Mouse (Mus musculus) forebrain, embryonic 10.5 days (tissue): ENCODE measurements around the gene Padi1. TPM values are rescaled to one million over a fixed set of nuclear protein-coding genes. Genes with fewer than 3 reads are reported as not detected.

ENCODE experiments used
- DNase-seq: peaks from one replicate; pipeline ENCODE4 v3.0.0-alpha.2; 2017; ENCODE audit warnings: low spot score; ENCODE audit errors: extremely low spot score
- H3K27ac ChIP-seq: fragments of 300-500 bp; sonication (generic); 2 replicates; pipeline ENCODE4 v1.5.1; 2016; ENCODE audit warnings: mild to moderate bottlenecking
- H3K27me3 ChIP-seq: fragments of 300-500 bp; sonication (generic); 2 replicates; pipeline ENCODE4 v1.6.1; 2016; ENCODE audit warnings: mild to moderate bottlenecking; ENCODE audit not compliant: poor library complexity, severe bottlenecking
- H3K36me3 ChIP-seq: fragments of 300-500 bp; sonication (generic); replicated peaks from 2 replicates; pipeline ENCODE4 v1.6.1; 2016; ENCODE audit warnings: mild to moderate bottlenecking, moderate library complexity
- H3K4me1 ChIP-seq: fragments of 300-500 bp; sonication (generic); 2 replicates; pipeline ENCODE4 v1.6.1; 2016
- H3K4me3 ChIP-seq: fragments of 300-500 bp; sonication (generic); 2 replicates; pipeline ENCODE4 v1.5.1; 2016; ENCODE audit warnings: mild to moderate bottlenecking, moderate library complexity
- H3K9me3 ChIP-seq: fragments of 300-500 bp; sonication (generic); 2 replicates; pipeline ENCODE4 v1.6.1; 2016; ENCODE audit warnings: mild to moderate bottlenecking, moderate library complexity
- WGBS: fragments of 180-500 bp; shearing (Covaris S2); methylation state at CpG from one replicate; pipeline ENCODE4 v1.1.7; 2016; 5-methylcytosine and 5-hydroxymethylcytosine counted together
- polyA plus RNA-seq: library from polyadenylated mRNA; unstranded; fragments of >200 nt; fragmentation: Nextera tagmentation; extraction: Ambion mirVana; gene quantifications from 2 replicates; pipeline ENCODE4 v1.2.1, GENCODE M21; 2016

The Padi1 gene
- polyA plus RNA-seq, 1 experiment from 2014 or later, result 0.06 TPM

DNA sequence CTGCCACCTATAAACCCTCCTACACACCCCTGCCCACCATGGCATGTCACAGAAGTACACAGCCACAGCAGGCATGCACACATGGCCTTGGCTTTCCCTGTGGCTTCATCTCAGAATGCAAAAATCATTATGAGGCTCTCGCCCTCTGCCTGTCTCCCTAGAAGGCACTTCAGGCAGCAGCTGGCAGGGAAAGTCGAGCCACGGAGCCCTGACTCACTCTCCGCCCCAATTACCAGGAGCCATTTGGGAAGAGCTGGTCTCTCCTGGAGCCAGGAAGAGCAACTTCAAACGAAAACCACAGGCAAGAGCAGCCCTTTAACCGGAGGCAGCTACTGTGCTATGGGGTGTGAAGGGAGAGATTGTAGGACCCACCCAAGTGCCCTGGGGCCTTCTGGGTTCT is 31.1 kb upstream of the Padi1 start:
- H3K27ac ChIP-seq, result no peak overlapping the region
- H3K27me3 ChIP-seq, result no peaks in the 10 kb centered on the region
- peaks cover 13% of the 10 kb centered on the region for H3K9me3 ChIP-seq
- WGBS, result 84% methylated on average over 6 of the region's 6 CpGs
- no peak overlapping the region for H3K4me3 ChIP-seq
- H3K4me1 ChIP-seq, result peaks cover 14% of the 10 kb centered on the region
- no peak for DNase-seq
- no peaks in the 10 kb centered on the region for H3K36me3 ChIP-seq

DNA sequence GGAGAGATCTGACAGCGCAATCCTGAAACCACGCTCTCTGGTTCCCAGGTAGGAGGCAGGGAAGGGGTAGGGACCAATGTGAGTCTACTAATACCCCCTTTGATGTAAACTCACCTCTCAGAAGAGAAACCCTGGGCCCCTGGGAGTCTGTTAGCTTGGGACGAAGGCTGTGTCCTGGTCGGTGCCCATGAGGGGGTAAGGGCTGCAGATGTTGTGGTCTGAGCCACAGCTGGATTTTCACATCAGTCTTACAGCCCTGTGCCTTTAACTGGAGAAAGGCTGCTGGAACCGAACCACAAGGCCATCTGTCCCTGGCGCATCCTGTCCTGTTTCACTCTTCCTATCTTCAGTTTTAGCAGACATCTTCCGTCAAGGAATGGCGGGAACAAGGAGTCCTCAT is 30.6 kb upstream of the Padi1 start:
- Histone ChIP-seq H3K36me3 (no peaks in the 10 kb centered on the region), H3K4me1 (peaks cover 14% of the 10 kb centered on the region), H3K27ac (no peak overlapping the region), H3K27me3 (no peaks in the 10 kb centered on the region), H3K4me3 (no peak overlapping the region), H3K9me3 (peaks cover 12% of the 10 kb centered on the region)
- DNase-seq, result no peak
- WGBS, result 90% methylated on average over 8 of the region's 8 CpGs

DNA sequence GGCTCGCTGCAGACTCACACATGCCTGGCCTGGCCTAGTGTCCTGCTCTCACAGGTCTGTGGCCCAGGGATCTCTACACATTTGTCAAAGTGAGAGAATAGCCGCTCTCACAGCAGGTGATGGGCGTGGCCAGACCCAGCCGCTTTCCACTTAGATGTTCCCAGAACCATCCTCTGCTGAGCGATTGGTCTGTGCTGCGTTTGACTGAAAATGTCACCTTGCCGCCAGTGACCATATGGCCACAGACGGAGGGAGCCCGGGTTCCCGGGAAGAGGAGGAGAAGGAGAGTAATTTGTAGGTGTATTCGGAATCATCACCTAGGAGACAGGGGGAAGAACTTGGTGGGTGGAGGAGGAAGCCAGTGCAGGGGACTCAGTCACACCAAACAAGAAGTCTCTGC is 27.4 kb upstream of the Padi1 start:
- H3K27me3 ChIP-seq, result peaks cover 19% of the 10 kb centered on the region
- no peak overlapping the region for H3K27ac ChIP-seq
- H3K4me3 ChIP-seq, result no peak overlapping the region
- H3K36me3 ChIP-seq, result no peaks in the 10 kb centered on the region
- DNase-seq, result no peak
- peaks cover 12% of the 10 kb centered on the region for H3K9me3 ChIP-seq
- peaks cover 24% of the 10 kb centered on the region for H3K4me1 ChIP-seq
- 78% methylated on average over 11 of the region's 11 CpGs for WGBS

DNA sequence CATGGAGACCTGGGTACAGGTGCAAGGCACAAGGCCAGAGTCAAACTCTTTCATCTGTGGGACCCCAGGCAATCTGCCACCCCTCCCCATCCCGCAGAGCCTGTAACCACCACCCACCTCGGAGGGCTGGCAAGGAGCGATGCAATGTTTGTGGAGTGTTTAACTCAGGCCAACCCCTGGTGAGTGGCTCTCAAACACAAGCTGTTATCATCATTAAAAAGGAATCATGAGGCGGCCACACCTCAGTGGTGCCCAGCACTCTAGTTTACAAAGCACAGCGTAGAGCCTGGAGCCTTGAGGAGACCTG is 27.1 kb upstream of the Padi1 start:
- Histone ChIP-seq H3K27ac (no peak overlapping the region), H3K4me3 (no peak overlapping the region), H3K36me3 (no peaks in the 10 kb centered on the region), H3K27me3 (peaks cover 19% of the 10 kb centered on the region), H3K9me3 (peaks cover 12% of the 10 kb centered on the region), H3K4me1 (peaks cover 26% of the 10 kb centered on the region)
- 91% methylated on average over 5 of the region's 5 CpGs for WGBS
- DNase-seq, result no peak

- no peak for DNase-seq
Measured at GRCm38 (mm10) chr4:140871851-140872685, 26.5 kb upstream of the Padi1 start.

DNA sequence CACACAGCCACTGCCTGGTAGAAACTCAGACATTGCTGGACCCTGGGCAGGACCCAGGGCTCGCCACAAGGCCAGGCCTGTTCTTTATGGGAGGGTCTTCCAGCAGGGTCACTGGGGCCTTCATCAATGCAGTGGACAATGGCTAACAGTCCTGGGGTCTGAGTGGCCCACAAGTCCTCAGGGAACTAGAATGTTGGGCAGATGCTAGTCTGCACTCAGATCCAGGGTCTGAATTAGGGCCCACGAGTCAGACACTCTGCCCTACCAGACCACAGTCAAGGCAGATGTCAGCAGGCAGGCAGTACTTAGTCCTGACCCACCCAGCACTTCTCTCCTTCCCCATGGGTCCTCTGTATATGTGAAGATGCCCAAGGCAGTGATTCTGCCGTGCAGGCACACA is 25.8 kb upstream of the Padi1 start:
- Histone ChIP-seq H3K4me1 (peaks cover 24% of the 10 kb centered on the region), H3K27ac (no peak overlapping the region), H3K27me3 (peaks cover 19% of the 10 kb centered on the region), H3K36me3 (no peaks in the 10 kb centered on the region), H3K4me3 (no peak overlapping the region), H3K9me3 (peaks cover 12% of the 10 kb centered on the region)
- 81% methylated on average over 3 of the region's 3 CpGs for WGBS
- no peak for DNase-seq

More at GRCm38 (mm10) chr4:140871851-140872685, 26.5 kb upstream of the Padi1 start:
- Histone ChIP-seq H3K36me3 (no peaks in the 10 kb centered on the region), H3K9me3 (peaks cover 12% of the 10 kb centered on the region), H3K27ac (no peak overlapping the region), H3K4me3 (no peak overlapping the region), H3K27me3 (peaks cover 19% of the 10 kb centered on the region), H3K4me1 (peaks cover 24% of the 10 kb centered on the region)
- WGBS, result 85% methylated on average over 8 of the region's 8 CpGs

DNA sequence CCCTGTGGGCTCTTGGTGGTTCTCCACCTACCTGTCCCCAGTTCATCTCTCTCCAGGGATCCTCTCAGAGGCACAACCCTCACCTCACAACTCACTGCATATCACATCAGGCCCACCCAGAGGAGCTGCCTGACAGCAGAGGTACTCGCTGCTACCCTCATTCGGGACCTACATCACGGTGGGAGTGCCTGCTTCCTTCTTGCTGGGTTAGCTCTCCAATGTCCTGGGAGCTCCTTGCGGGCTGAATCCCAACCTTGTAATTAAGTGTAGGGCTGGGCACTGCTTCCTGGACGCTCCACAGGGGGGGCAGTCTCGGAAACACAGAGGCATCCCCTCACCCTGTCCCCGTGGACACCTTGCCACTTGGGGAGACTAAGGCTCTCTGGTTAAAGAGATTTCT is 25.3 kb upstream of the Padi1 start:
- Histone ChIP-seq H3K9me3 (peaks cover 12% of the 10 kb centered on the region), H3K36me3 (no peaks in the 10 kb centered on the region), H3K4me3 (no peak overlapping the region), H3K27ac (no peak overlapping the region), H3K27me3 (peaks cover 19% of the 10 kb centered on the region), H3K4me1 (peaks cover 24% of the 10 kb centered on the region)
- DNase-seq, result no peak
- WGBS, result 78% methylated on average over 7 of the region's 7 CpGs

DNA sequence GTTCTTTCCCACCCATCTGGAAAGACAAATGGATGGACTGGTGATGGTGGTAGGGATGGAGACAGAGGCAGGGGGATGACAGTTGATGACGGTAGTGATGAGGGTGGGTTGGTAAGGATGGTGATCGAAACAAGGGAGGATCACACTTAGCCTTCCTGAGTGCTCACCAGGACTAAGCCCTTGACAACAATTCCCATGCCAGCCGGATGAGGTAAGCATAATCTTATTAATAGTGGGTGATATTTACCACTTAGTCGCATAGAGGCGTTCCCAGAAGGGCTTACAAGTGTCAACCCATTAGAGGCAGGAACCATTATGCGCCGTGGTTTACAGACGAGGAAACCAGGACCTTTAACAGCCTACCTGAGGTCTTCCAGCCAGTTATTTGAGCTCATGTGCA is 24.4 kb upstream of the Padi1 start:
- WGBS, result 91% methylated on average over 8 of the region's 8 CpGs
- H3K27ac ChIP-seq, result no peak overlapping the region
- H3K9me3 ChIP-seq, result peaks cover 12% of the 10 kb centered on the region
- H3K36me3 ChIP-seq, result no peaks in the 10 kb centered on the region
- DNase-seq, result no peak
- peaks cover 24% of the 10 kb centered on the region for H3K4me1 ChIP-seq
- no peak overlapping the region for H3K4me3 ChIP-seq
- H3K27me3 ChIP-seq, result peaks cover 19% of the 10 kb centered on the region

GRCm38 (mm10) chr4:140868484-140869190 is 23.1 kb upstream of the Padi1 start:
- peak; percentile 25 for DNase-seq
- 3% methylated on average over 14 of the region's 14 CpGs for WGBS
- H3K36me3 ChIP-seq, result no peaks in the 10 kb centered on the region
- peaks cover 6% of the 10 kb centered on the region for H3K9me3 ChIP-seq
- peaks cover 24% of the 10 kb centered on the region for H3K4me1 ChIP-seq
- peak overlapping the region; percentile 65; the same call in 1 of the 2 replicates for H3K27ac ChIP-seq
- H3K4me3 ChIP-seq, result peak overlapping the region; percentile 34
- H3K27me3 ChIP-seq, result peaks cover 19% of the 10 kb centered on the region

GRCm38 (mm10) chr4:140862036-140862650 is 16.6 kb upstream of the Padi1 start:
- Histone ChIP-seq H3K4me3 (no peak overlapping the region), H3K27ac (no peak overlapping the region), H3K4me1 (peaks cover 4% of the 10 kb centered on the region; the same call in 1 of the 2 replicates), H3K27me3 (no peaks in the 10 kb centered on the region), H3K9me3 (no peaks in the 10 kb centered on the region), H3K36me3 (no peaks in the 10 kb centered on the region)
- 86% methylated on average over 11 of the region's 11 CpGs for WGBS
- no peak for DNase-seq

DNA sequence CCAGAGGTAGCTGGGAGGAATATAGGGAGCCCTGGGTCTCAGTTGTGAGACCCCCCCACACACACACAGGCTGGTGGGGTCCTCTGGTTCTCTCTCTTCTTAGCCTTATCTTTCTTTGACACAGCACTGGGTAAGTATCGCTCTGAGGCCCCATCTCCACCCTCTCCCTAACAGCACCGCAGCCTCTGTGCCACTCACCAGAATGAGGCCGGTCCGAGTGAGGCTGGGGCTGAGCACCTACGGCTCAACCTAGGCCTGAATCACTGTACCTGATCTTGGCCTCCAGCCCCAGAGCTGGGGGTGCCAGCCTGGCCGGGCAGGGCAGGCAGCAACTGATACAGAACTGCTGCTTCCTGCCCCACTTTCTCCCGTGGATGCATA is 15.2 kb upstream of the Padi1 start:
- no peaks in the 10 kb centered on the region for H3K36me3 ChIP-seq
- no peaks in the 10 kb centered on the region for H3K27me3 ChIP-seq
- no peaks in the 10 kb centered on the region for H3K9me3 ChIP-seq
- 93% methylated on average over 7 of the region's 7 CpGs for WGBS
- no peak overlapping the region for H3K4me3 ChIP-seq
- H3K27ac ChIP-seq, result peak overlapping the region; percentile 66
- no peak for DNase-seq
- peaks cover 4% of the 10 kb centered on the region; the same call in 1 of the 2 replicates for H3K4me1 ChIP-seq

- WGBS, result 59% methylated on average over 7 of the region's 7 CpGs
- no peaks in the 10 kb centered on the region for H3K9me3 ChIP-seq
- no peaks in the 10 kb centered on the region for H3K36me3 ChIP-seq
- H3K4me1 ChIP-seq, result peaks cover 4% of the 10 kb centered on the region; the same call in 1 of the 2 replicates
- 0 out of 2 replicates have a peak overlapping the region, but pooled peaks have one; percentile 66 for H3K27ac ChIP-seq
- no peak overlapping the region for H3K4me3 ChIP-seq
- DNase-seq, result no peak
- H3K27me3 ChIP-seq, result no peaks in the 10 kb centered on the region
Measured at GRCm38 (mm10) chr4:140860125-140860766, 14.7 kb upstream of the Padi1 start.
